Comparison of ENCODE assay signal across 17 mouse cellular contexts in genomic region chr4:4397410-4397809, GRCm38 (mm10).
"Had no signal": no experiment of that assay in that cellular context is flagged by ENCODE, and none has a peak within 500 bp of the region (broad histone marks: within the 10 kb centered on the region; RNA-seq: fewer than 3 reads in every experiment).

No protein-coding gene starts in this region.

- H3K4me2 ChIP-seq: limb, embryonic 12.5 days; liver, embryonic 13.5 days; lung, embryonic 15.5 days; midbrain, embryonic 11.5 days; midbrain, embryonic 15.5 days; neural tube, embryonic 12.5 days had no signal

- H3K27me3 ChIP-seq: limb, embryonic 12.5 days; liver, embryonic 13.5 days; lung, embryonic 15.5 days; megakaryocyte, embryonic 14.5 days; midbrain, embryonic 15.5 days; neural tube, embryonic 12.5 days had no signal

- H3K9ac ChIP-seq: limb, embryonic 12.5 days; liver, embryonic 13.5 days; liver, postnatal 0 days; lung, embryonic 15.5 days; midbrain, embryonic 15.5 days; neural tube, embryonic 12.5 days had no signal

- DNase-seq: kidney, adult 18-20 months; kidney, postnatal 10 days; kidney, postnatal 4 days; liver; liver, embryonic 13.5 days; liver, postnatal 0 days; lung, postnatal 14 days; retina, postnatal 1 day; thymus, postnatal 4 days had no signal

- ATAC-seq: inflammation-experienced regulatory T-cells, adult 6 months; liver, postnatal 0 days; midbrain, embryonic 15.5 days had no signal

- H3K36me3 ChIP-seq: limb, embryonic 12.5 days; liver, embryonic 13.5 days; lung, embryonic 15.5 days; midbrain, embryonic 15.5 days; neural tube, embryonic 12.5 days had no signal

- H3K27ac ChIP-seq: limb, embryonic 12.5 days; liver, embryonic 13.5 days; lung, embryonic 15.5 days; macrophage; midbrain, embryonic 15.5 days; neural tube, embryonic 12.5 days had no signal

- H3K4me3 ChIP-seq: limb, embryonic 12.5 days; liver, embryonic 13.5 days; lung, embryonic 15.5 days; megakaryocyte, embryonic 14.5 days; midbrain, embryonic 15.5 days; neural tube, embryonic 12.5 days had no signal

- H3K4me1 ChIP-seq: limb, embryonic 12.5 days; liver, embryonic 13.5 days; lung, embryonic 15.5 days; midbrain, embryonic 15.5 days; neural tube, embryonic 12.5 days had no signal

- H3K9me3 ChIP-seq: limb, embryonic 12.5 days; liver, embryonic 13.5 days; lung, embryonic 15.5 days; megakaryocyte, embryonic 14.5 days; midbrain, embryonic 15.5 days; neural tube, embryonic 12.5 days had no signal
